Mouse (Mus musculus): ENCODE measurements around the gene Pithd1. TPM values are rescaled to one million over a fixed set of nuclear protein-coding genes. Genes with fewer than 3 reads are reported as not detected.
A peak's percentile ranks its signal among the peaks of the same experiment; 100 is the strongest.

Pithd1 gene
- polyA plus RNA-seq, 1 experiment from 2014 or later = 71.9 TPM

- no peaks in the 10 kb centered on the region for H3K9me3 ChIP-seq (replicated peaks)
- ATAC-seq (ENCODE audit: low FRiP score) = no peak
- H3K4me3 ChIP-seq (replicated peaks) = no peak overlapping the region
- H3K4me1 ChIP-seq = peaks cover 41% of the 10 kb centered on the region
- 80% methylated on average over 19 of the region's 19 CpGs for WGBS
- no peak overlapping the region for H3K9ac ChIP-seq (replicated peaks)
- H3K4me2 ChIP-seq = no peak overlapping the region
- peaks cover 50% of the 10 kb centered on the region for H3K36me3 ChIP-seq
- no peaks in the 10 kb centered on the region for H3K27me3 ChIP-seq (replicated peaks)
- H3K27ac ChIP-seq (replicated peaks) = no peak overlapping the region
Observed at GRCm38 (mm10) chr4:135968271-135968869, 18.7 kb downstream of the Pithd1 start.

DNA sequence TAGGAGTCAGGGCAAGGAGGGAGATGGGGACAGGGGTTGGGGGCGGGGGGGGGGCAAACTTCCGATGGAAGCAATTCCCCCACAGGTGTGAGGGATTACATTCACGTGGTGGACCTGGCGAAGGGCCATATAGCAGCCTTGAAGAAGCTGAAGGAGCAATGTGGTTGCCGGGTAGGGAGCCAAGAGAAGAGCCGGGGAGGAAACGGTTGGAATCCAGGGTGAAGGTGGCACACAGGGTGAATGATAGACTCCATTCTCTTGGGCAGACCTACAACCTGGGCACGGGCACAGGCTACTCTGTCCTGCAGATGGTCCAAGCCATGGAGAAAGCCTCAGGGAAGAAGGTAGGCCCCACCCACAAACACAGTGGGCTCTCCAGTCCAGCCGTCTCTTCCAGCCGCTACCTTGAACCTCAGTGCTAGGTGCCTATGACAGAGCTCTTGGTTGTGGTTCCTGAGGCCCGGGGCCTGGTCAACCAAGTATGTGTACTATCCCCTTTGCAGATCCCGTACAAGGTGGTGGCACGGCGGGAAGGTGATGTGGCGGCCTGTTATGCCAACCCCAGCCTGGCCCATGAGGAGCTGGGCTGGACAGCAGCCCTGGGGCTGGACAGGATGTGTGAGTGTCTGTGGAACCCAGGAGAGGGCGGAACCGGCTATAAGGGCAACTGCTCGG lies 19.8 kb downstream of the Pithd1 start:
- H3K27me3 ChIP-seq (replicated peaks) = no peaks in the 10 kb centered on the region
- H3K4me2 ChIP-seq = no peak overlapping the region
- no peak overlapping the region for H3K9ac ChIP-seq (replicated peaks)
- H3K27ac ChIP-seq (replicated peaks) = no peak overlapping the region
- peaks cover 42% of the 10 kb centered on the region for H3K4me1 ChIP-seq
- H3K4me3 ChIP-seq (replicated peaks) = no peak overlapping the region
- no peaks in the 10 kb centered on the region for H3K9me3 ChIP-seq (replicated peaks)
- WGBS = 92% methylated on average over 18 of the region's 18 CpGs
- H3K36me3 ChIP-seq = peaks cover 51% of the 10 kb centered on the region
- no peak for ATAC-seq (ENCODE audit: low FRiP score)

- Histone ChIP-seq H3K4me1 (peaks cover 36% of the 10 kb centered on the region), H3K4me2 (no peak overlapping the region), H3K27me3 (replicated peaks) (no peaks in the 10 kb centered on the region), H3K36me3 (peaks cover 60% of the 10 kb centered on the region), H3K27ac (replicated peaks) (no peak overlapping the region), H3K9ac (replicated peaks) (no peak overlapping the region), H3K9me3 (replicated peaks) (no peaks in the 10 kb centered on the region), H3K4me3 (replicated peaks) (no peak overlapping the region)
- no peak for ATAC-seq (ENCODE audit: low FRiP score)
- 95% methylated on average over 16 of the region's 16 CpGs for WGBS
Observed at GRCm38 (mm10) chr4:135966283-135966682, 20.8 kb downstream of the Pithd1 start.

DNA sequence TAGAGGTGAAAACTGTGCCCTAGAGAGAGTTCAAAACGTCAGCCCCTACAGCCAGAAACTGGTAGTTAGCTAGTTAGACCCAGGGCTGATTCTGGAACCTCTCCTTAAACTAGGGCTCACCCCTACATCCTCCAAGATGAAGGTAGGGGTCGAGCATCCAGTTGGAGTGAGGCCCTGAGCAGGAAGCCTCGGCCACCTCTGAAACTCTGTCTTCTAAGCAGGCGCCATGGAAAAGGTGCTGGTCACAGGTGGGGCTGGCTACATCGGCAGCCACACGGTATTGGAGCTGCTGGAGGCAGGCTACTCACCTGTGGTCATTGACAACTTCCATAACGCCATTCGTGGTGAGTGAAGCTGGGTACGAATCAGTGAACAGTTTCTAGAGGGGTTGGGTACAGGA lies 22.0 kb downstream of the Pithd1 start:
- Histone ChIP-seq H3K27me3 (replicated peaks) (no peaks in the 10 kb centered on the region), H3K4me2 (peak overlapping the region; percentile 91), H3K4me3 (replicated peaks) (no peak overlapping the region), H3K4me1 (peaks cover 24% of the 10 kb centered on the region), H3K36me3 (peaks cover 65% of the 10 kb centered on the region), H3K27ac (replicated peaks) (no peak overlapping the region), H3K9me3 (replicated peaks) (no peaks in the 10 kb centered on the region), H3K9ac (replicated peaks) (0 out of 2 replicates have a peak overlapping the region, but pooled peaks have one; percentile 87)
- WGBS = 86% methylated on average over 9 of the region's 9 CpGs
- no peak for ATAC-seq (ENCODE audit: low FRiP score)

GRCm38 (mm10) chr4:135964426-135964825 lies 22.6 kb downstream of the Pithd1 start:
- peaks cover 22% of the 10 kb centered on the region for H3K4me1 ChIP-seq
- H3K4me2 ChIP-seq = peak overlapping the region; percentile 91
- H3K27me3 ChIP-seq (replicated peaks) = no peaks in the 10 kb centered on the region
- H3K36me3 ChIP-seq = peaks cover 65% of the 10 kb centered on the region
- H3K9ac ChIP-seq (replicated peaks) = peak overlapping the region; percentile 87
- H3K4me3 ChIP-seq (replicated peaks) = peak overlapping the region; percentile 80
- no peaks in the 10 kb centered on the region for H3K9me3 ChIP-seq (replicated peaks)
- peak overlapping the region; percentile 87 for H3K27ac ChIP-seq (replicated peaks)
- 6% methylated on average over 12 of the region's 12 CpGs for WGBS
- ATAC-seq (ENCODE audit: low FRiP score) = no peak

GRCm38 (mm10) chr4:135963457-135964193 lies 23.4 kb downstream of the Pithd1 start, which contains the start of gene Gale:
TSS of gene Gale (plus strand) at chr4:135963727.
- peak within 1 kb of the TSS; percentile 87 for H3K9ac ChIP-seq (replicated peaks)
- H3K27me3 ChIP-seq (replicated peaks) = no peaks in the 10 kb centered on the region
- H3K36me3 ChIP-seq = peaks cover 65% of the 10 kb centered on the region
- peaks cover 22% of the 10 kb centered on the region for H3K4me1 ChIP-seq
- peak within 1 kb of the TSS; percentile 80 for H3K4me3 ChIP-seq (replicated peaks)
- H3K27ac ChIP-seq (replicated peaks) = peak within 1 kb of the TSS; percentile 93
- peak within 1 kb of the TSS; percentile 91 for H3K4me2 ChIP-seq
- no peaks in the 10 kb centered on the region for H3K9me3 ChIP-seq (replicated peaks)
- WGBS = under 1% methylated on average over 56 of the region's 56 CpGs
- ATAC-seq (ENCODE audit: low FRiP score) = peak; percentile 93

DNA sequence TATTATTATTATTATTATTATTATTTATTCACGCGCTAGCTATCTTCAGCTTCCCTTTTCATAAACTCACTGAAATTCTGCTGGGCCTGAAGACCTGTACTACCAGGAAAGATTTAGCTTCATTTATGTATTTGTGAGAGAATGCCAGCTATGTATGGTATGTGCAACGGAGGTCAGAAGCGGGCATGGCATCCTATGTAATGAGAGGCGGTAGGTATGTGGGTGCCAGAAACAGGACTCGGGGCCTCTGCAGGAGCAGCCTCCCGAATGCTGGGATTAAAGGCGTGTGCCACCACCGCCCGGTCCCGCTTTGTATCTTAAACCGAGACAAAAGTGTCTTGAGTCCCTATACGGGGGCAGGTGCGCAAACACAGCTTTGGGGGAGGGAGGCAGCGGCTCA lies 24.1 kb downstream of the Pithd1 start:
- peaks cover 65% of the 10 kb centered on the region for H3K36me3 ChIP-seq

DNA sequence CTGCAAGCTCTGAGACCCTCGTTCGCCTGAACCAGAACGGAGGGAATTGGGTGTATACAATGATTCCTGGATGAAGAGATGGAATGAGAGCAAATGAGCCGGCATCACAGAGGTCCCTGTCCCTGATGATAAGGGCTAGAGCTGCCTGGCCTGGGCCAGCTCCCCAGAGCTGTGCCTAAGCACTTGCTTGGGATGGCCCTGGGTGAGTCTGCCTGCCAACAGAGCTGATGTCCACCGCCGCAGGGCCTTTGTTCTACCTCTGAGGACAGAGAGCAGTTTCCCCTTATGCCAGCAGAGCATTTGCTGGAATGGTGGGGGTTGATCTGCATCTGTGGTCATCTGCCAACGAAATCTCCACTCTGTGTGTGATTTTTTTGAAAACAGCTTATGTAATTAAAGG lies 24.9 kb downstream of the Pithd1 start:
- ATAC-seq (ENCODE audit: low FRiP score) = no peak
- H3K27ac ChIP-seq (replicated peaks) = no peak overlapping the region
- H3K36me3 ChIP-seq = peaks cover 65% of the 10 kb centered on the region
- H3K4me3 ChIP-seq (replicated peaks) = no peak overlapping the region
- 93% methylated on average over 7 of the region's 7 CpGs for WGBS
- no peak overlapping the region for H3K4me2 ChIP-seq
- peaks cover 22% of the 10 kb centered on the region for H3K4me1 ChIP-seq
- H3K27me3 ChIP-seq (replicated peaks) = no peaks in the 10 kb centered on the region
- no peak overlapping the region for H3K9ac ChIP-seq (replicated peaks)
- no peaks in the 10 kb centered on the region for H3K9me3 ChIP-seq (replicated peaks)

More for the DNA sequence above, 24.1 kb downstream of the Pithd1 start:
- Histone ChIP-seq H3K9me3 (replicated peaks) (no peaks in the 10 kb centered on the region), H3K4me3 (replicated peaks) (peak overlapping the region; percentile 80), H3K4me1 (peaks cover 22% of the 10 kb centered on the region), H3K27me3 (replicated peaks) (no peaks in the 10 kb centered on the region), H3K27ac (replicated peaks) (peak overlapping the region; percentile 93), H3K4me2 (peak overlapping the region; percentile 91), H3K9ac (replicated peaks) (peak overlapping the region; percentile 87)
- 8% methylated on average over 15 of the region's 15 CpGs for WGBS
- ATAC-seq (ENCODE audit: low FRiP score) = 0 out of 2 replicates have a peak, but pooled peaks have one; percentile 10

GRCm38 (mm10) chr4:135961709-135962108 lies 25.4 kb downstream of the Pithd1 start:
- Histone ChIP-seq H3K27ac (replicated peaks) (no peak overlapping the region), H3K27me3 (replicated peaks) (no peaks in the 10 kb centered on the region), H3K9me3 (replicated peaks) (no peaks in the 10 kb centered on the region), H3K4me2 (no peak overlapping the region), H3K36me3 (peaks cover 61% of the 10 kb centered on the region), H3K4me1 (peaks cover 22% of the 10 kb centered on the region), H3K9ac (replicated peaks) (no peak overlapping the region), H3K4me3 (replicated peaks) (no peak overlapping the region)
- WGBS = 89% methylated on average over 5 of the region's 5 CpGs
- no peak for ATAC-seq (ENCODE audit: low FRiP score)

DNA sequence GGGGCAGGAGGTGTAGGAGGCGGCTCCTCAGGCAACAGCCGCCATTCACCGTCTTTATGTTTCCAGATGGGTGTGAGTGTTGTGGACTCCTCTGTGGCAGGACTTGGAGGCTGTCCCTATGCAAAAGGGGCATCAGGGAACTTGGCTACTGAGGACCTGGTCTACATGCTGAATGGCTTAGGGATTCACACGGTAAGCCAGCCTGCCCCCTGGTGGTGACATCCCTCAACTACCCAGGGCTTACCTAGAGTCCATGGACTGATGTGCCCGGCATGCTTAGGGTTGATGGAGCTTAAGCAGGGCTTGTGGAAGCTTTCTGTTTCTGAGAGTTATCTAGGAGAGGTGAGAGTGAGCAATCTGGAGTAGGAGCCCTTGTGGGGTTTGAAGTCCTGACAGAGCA lies 26.3 kb downstream of the Pithd1 start:
- 21% methylated on average over 5 of the region's 5 CpGs for WGBS
- Histone ChIP-seq H3K27me3 (replicated peaks) (no peaks in the 10 kb centered on the region), H3K36me3 (peaks cover 58% of the 10 kb centered on the region), H3K4me3 (replicated peaks) (no peak overlapping the region), H3K4me1 (peaks cover 22% of the 10 kb centered on the region), H3K9me3 (replicated peaks) (no peaks in the 10 kb centered on the region), H3K27ac (replicated peaks) (no peak overlapping the region), H3K4me2 (no peak overlapping the region), H3K9ac (replicated peaks) (no peak overlapping the region)
- no peak for ATAC-seq (ENCODE audit: low FRiP score)

- Histone ChIP-seq H3K9me3 (replicated peaks) (no peaks in the 10 kb centered on the region), H3K27ac (replicated peaks) (no peak overlapping the region), H3K4me3 (replicated peaks) (no peak overlapping the region), H3K27me3 (replicated peaks) (no peaks in the 10 kb centered on the region), H3K9ac (replicated peaks) (no peak overlapping the region), H3K36me3 (peaks cover 63% of the 10 kb centered on the region), H3K4me2 (no peak overlapping the region), H3K4me1 (peaks cover 7% of the 10 kb centered on the region; the same call in 1 of the 2 replicates)
- no peak for ATAC-seq (ENCODE audit: low FRiP score)
- WGBS = 59% methylated on average over 8 of the region's 8 CpGs
Observed at GRCm38 (mm10) chr4:135958354-135958753, 28.7 kb downstream of the Pithd1 start.

All from neural tube, embryonic 15.5 days (tissue).